Mouse (Mus musculus) hindbrain, embryonic 15.5 days (tissue): ENCODE data around the gene Gm1043. TPM values are rescaled to one million over a fixed set of nuclear protein-coding genes. Genes with fewer than 3 reads are reported as not detected.

Experiments
- ATAC-seq: fragments of 200-750 bp; cut with Nextera tagmentation; 2 replicates; pipeline ENCODE4 v1.8.0; 2017; ENCODE audit warnings: low read depth, moderate number of reproducible peaks, moderate TSS enrichment; ENCODE audit not compliant: low FRiP score
- H3K27ac ChIP-seq: fragments of 300-500 bp; sonication (generic); replicated peaks from 2 replicates; pipeline ENCODE4 v1.5.1; 2015; ENCODE audit warnings: mild to moderate bottlenecking, inconsistent platforms
- H3K27me3 ChIP-seq: fragments of 300-500 bp; sonication (generic); 2 replicates; pipeline ENCODE4 v1.6.1; 2015; ENCODE audit warnings: control low read depth, inconsistent platforms
- H3K36me3 ChIP-seq: fragments of 300-500 bp; sonication (generic); 2 replicates; pipeline ENCODE4 v1.6.1; 2015; ENCODE audit warnings: control low read depth, inconsistent platforms
- H3K4me1 ChIP-seq: fragments of 300-500 bp; sonication (generic); replicated peaks from 2 replicates; pipeline ENCODE4 v1.6.1; 2015; ENCODE audit warnings: control low read depth, inconsistent platforms
- H3K4me2 ChIP-seq: fragments of 300-500 bp; sonication (generic); 2 replicates; pipeline ENCODE4 v1.6.1; 2015; ENCODE audit warnings: moderate library complexity, mild to moderate bottlenecking, inconsistent platforms
- H3K4me3 ChIP-seq: fragments of 300-500 bp; sonication (generic); 2 replicates; pipeline ENCODE4 v1.5.1; 2015; ENCODE audit warnings: mild to moderate bottlenecking, inconsistent platforms
- H3K9ac ChIP-seq: fragments of 300-500 bp; sonication (generic); 2 replicates; pipeline ENCODE4 v1.6.1; 2015; ENCODE audit warnings: inconsistent platforms
- H3K9me3 ChIP-seq: fragments of 300-500 bp; sonication (generic); 2 replicates; pipeline ENCODE4 v1.6.1; 2016; ENCODE audit warnings: control low read depth, inconsistent platforms
- WGBS: fragments of 180-500 bp; shearing (Covaris S2); methylation state at CpG from one replicate; pipeline ENCODE4 v1.1.7; 2015; 5-methylcytosine and 5-hydroxymethylcytosine counted together
- polyA plus RNA-seq: library from polyadenylated mRNA; unstranded; fragments of >200 nt; fragmentation: Nextera tagmentation; extraction: Ambion mirVana; gene quantifications from 2 replicates; pipeline ENCODE4 v1.2.1, GENCODE M21; 2015

The Gm1043 gene
- 1.5 and 2.2 TPM in 2 replicates for polyA plus RNA-seq

GRCm38 (mm10) chr5:37085241-37085640, at the start of gene Gm1043:
Gene Gm1043, plus strand, starts transcription at chr5:37085370.
- no peak for ATAC-seq

DNA sequence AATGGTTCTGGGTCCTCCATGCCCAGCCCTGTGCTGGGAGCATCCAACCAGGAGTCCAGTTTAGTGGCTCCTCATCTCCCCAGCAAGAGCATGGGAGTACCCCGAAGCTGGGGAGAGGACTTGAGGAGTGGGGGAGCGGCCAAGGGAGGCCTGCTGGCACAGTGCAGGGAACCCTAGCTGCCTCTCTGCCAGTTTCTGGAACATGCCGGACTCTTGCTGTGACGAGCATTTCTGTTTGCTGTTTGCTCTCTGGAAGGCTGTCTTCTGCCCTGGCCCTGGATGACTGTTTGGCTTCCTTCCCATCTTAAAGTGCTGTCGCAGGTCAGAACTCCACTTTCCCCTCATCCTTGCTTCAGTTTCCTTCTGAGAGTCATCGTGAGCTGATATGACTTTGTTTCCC, 49.3 kb upstream of the Gm1043 start:
- no peak for ATAC-seq
- H3K27me3 ChIP-seq: no peaks in the 10 kb centered on the region
- H3K4me3 ChIP-seq: no peak overlapping the region
- H3K36me3 ChIP-seq: 0 out of 2 replicates have a peak, but pooled peaks cover 2% of the 10 kb centered on the region
- peaks cover 11% of the 10 kb centered on the region for H3K4me1 ChIP-seq
- no peak overlapping the region for H3K4me2 ChIP-seq
- no peak overlapping the region for H3K27ac ChIP-seq
- no peak overlapping the region for H3K9ac ChIP-seq
- H3K9me3 ChIP-seq: no peaks in the 10 kb centered on the region
- WGBS: 78% methylated on average over 6 of the region's 6 CpGs

More at GRCm38 (mm10) chr5:37085241-37085640, at the start of gene Gm1043:
- H3K4me2 ChIP-seq: no peak within 1 kb of the TSS
- 92% methylated on average over 16 of the region's 16 CpGs for WGBS
- no peak within 1 kb of the TSS for H3K4me3 ChIP-seq
- peaks cover 13% of the 10 kb centered on the region for H3K4me1 ChIP-seq
- no peaks in the 10 kb centered on the region for H3K9me3 ChIP-seq
- H3K27ac ChIP-seq: no peak within 1 kb of the TSS
- H3K27me3 ChIP-seq: 0 out of 2 replicates have a peak, but pooled peaks cover 2% of the 10 kb centered on the region
- H3K36me3 ChIP-seq: peaks cover 10% of the 10 kb centered on the region
- H3K9ac ChIP-seq: no peak within 1 kb of the TSS

DNA sequence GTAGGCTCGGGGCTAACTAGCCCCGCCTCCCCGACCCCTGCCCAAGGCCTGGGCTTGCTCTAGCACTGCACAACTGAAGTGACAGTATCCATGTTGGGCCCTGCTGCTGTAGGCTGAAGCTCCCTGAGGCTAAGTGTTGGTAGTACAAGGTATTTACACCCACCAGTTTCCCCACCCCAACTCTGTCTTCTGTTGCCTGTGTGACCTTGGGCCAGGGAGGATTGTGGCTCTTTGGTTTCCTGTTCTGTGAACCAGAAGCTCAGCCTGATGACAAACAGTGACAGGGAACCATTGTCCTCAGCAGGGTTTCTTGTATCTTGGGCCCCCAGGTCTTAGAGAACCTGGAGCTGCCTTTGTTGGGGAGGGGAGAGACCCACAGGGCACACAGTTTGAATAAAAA, 48.3 kb upstream of the Gm1043 start:
- no peak overlapping the region for H3K9ac ChIP-seq
- no peaks in the 10 kb centered on the region for H3K27me3 ChIP-seq
- no peaks in the 10 kb centered on the region for H3K9me3 ChIP-seq
- peaks cover 12% of the 10 kb centered on the region for H3K4me1 ChIP-seq
- ATAC-seq: no peak
- H3K4me3 ChIP-seq: no peak overlapping the region
- no peak overlapping the region for H3K4me2 ChIP-seq
- no peaks in the 10 kb centered on the region for H3K36me3 ChIP-seq
- H3K27ac ChIP-seq: no peak overlapping the region
- 75% methylated on average over 3 of the region's 3 CpGs for WGBS

DNA sequence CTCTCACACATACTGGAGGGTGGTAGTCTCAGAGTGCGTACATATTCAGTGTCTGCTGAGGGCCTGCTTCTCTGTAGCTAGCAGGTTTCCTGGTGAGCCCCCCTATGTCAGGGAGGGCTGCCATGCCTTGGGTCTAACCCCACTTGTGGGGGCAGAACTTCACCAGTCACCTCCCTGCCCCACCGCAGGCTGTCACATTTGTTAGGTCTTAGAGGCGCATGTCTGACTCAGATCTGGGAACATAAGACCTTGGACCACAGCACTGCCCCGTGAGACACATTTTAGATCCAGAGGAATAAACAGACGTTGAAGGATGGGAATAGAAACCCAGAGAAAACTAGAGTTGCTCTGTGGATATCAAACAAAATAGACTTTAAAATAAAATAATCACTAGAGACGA, 45.3 kb upstream of the Gm1043 start:
- Histone ChIP-seq H3K36me3 (no peaks in the 10 kb centered on the region), H3K27me3 (no peaks in the 10 kb centered on the region), H3K4me1 (peaks cover 12% of the 10 kb centered on the region), H3K4me2 (no peak overlapping the region), H3K9me3 (no peaks in the 10 kb centered on the region), H3K27ac (no peak overlapping the region), H3K4me3 (no peak overlapping the region), H3K9ac (no peak overlapping the region)
- ATAC-seq: no peak
- WGBS: 80% methylated on average over 6 of the region's 6 CpGs

GRCm38 (mm10) chr5:37040711-37041110, 44.5 kb upstream of the Gm1043 start:
- no peaks in the 10 kb centered on the region for H3K36me3 ChIP-seq
- H3K9ac ChIP-seq: no peak overlapping the region
- H3K4me3 ChIP-seq: no peak overlapping the region
- no peaks in the 10 kb centered on the region for H3K9me3 ChIP-seq
- no peak overlapping the region for H3K4me2 ChIP-seq
- H3K27me3 ChIP-seq: no peaks in the 10 kb centered on the region
- H3K4me1 ChIP-seq: peaks cover 11% of the 10 kb centered on the region
- WGBS: 14% methylated on average over 9 of the region's 9 CpGs
- H3K27ac ChIP-seq: no peak overlapping the region
- no peak for ATAC-seq

- WGBS: 57% methylated on average over 6 of the region's 6 CpGs
- H3K4me1 ChIP-seq: peaks cover 6% of the 10 kb centered on the region
- no peak overlapping the region for H3K4me2 ChIP-seq
- no peaks in the 10 kb centered on the region for H3K36me3 ChIP-seq
- no peak overlapping the region for H3K4me3 ChIP-seq
- no peak for ATAC-seq
- no peaks in the 10 kb centered on the region for H3K27me3 ChIP-seq
- no peak overlapping the region for H3K27ac ChIP-seq
- H3K9me3 ChIP-seq: no peaks in the 10 kb centered on the region
- H3K9ac ChIP-seq: no peak overlapping the region
Observed at GRCm38 (mm10) chr5:37041651-37042050, 43.5 kb upstream of the Gm1043 start.

- no peaks in the 10 kb centered on the region for H3K27me3 ChIP-seq
- H3K4me2 ChIP-seq: no peak overlapping the region
- no peaks in the 10 kb centered on the region for H3K36me3 ChIP-seq
- no peak for ATAC-seq
- 31% methylated on average over 4 of the region's 4 CpGs for whole genome bisulfite sequencing
- no peak overlapping the region for H3K9ac ChIP-seq
- no peak overlapping the region for H3K4me3 ChIP-seq
- no peak overlapping the region for H3K27ac ChIP-seq
- peaks cover 14% of the 10 kb centered on the region for H3K4me1 ChIP-seq
- H3K9me3 ChIP-seq: no peaks in the 10 kb centered on the region
Observed at GRCm38 (mm10) chr5:37042934-37043333, 42.2 kb upstream of the Gm1043 start.

DNA sequence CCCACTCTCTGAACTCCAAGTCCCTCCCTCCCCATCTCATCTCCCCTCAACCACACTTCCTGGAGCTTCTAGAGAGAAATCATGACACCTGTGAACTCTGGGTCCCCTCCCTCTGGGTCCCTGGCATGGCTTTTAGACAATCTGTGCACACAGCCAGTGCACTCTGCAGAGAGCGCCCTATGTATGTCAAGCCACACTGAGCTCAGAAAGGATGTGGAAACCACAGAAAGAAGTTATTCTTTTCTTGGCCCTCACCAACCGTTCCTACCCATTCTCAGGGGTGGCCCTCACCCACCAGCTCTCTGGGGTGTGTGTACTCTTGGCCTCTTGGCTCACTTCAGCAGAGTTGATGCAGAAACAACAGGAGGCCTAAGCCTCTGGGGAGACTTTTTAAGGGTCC, 40.4 kb upstream of the Gm1043 start:
- no peak overlapping the region for H3K27ac ChIP-seq
- ATAC-seq: no peak
- no peak overlapping the region for H3K9ac ChIP-seq
- no peaks in the 10 kb centered on the region for H3K27me3 ChIP-seq
- H3K4me3 ChIP-seq: no peak overlapping the region
- H3K4me1 ChIP-seq: peaks cover 14% of the 10 kb centered on the region
- H3K9me3 ChIP-seq: no peaks in the 10 kb centered on the region
- 91% methylated on average over 2 of the region's 2 CpGs for WGBS
- H3K36me3 ChIP-seq: no peaks in the 10 kb centered on the region
- H3K4me2 ChIP-seq: no peak overlapping the region

- ATAC-seq: no peak
- Histone ChIP-seq H3K4me2 (no peak overlapping the region), H3K9me3 (no peaks in the 10 kb centered on the region), H3K9ac (no peak overlapping the region), H3K4me1 (peaks cover 15% of the 10 kb centered on the region), H3K36me3 (no peaks in the 10 kb centered on the region), H3K27me3 (no peaks in the 10 kb centered on the region), H3K27ac (no peak overlapping the region), H3K4me3 (no peak overlapping the region)
- 80% methylated on average over 2 of the region's 2 CpGs for WGBS
Observed at GRCm38 (mm10) chr5:37045582-37045981, 39.6 kb upstream of the Gm1043 start.

DNA sequence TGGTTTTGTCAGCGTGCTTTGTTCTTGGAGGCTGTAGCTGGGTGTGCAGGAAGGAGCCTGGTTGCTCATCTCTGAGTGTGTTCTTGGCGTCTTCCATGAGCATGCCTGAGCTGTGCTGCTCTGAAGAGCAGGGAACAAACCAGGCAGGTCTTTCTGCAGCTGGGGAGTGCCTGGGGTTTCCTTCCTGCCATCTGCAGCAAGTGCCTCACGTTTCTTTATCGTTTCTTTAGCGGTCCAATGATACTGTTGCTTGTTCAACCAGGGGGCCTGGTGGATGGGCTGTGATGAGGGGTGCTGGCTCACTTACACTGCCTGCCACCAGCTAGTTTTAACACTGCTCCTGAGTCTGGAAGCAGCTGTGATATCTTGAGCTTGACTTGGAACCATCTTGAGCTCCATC, 38.4 kb upstream of the Gm1043 start:
- Histone ChIP-seq H3K27me3 (no peaks in the 10 kb centered on the region), H3K9ac (no peak overlapping the region), H3K4me2 (no peak overlapping the region), H3K36me3 (no peaks in the 10 kb centered on the region), H3K4me1 (peaks cover 15% of the 10 kb centered on the region; the same call in 1 of the 2 replicates), H3K27ac (no peak overlapping the region), H3K4me3 (no peak overlapping the region), H3K9me3 (no peaks in the 10 kb centered on the region)
- WGBS: 54% methylated on average over 5 of the region's 5 CpGs
- no peak for ATAC-seq

GRCm38 (mm10) chr5:37047206-37047915, 37.8 kb upstream of the Gm1043 start:
- 68% methylated on average over 17 of the region's 17 CpGs for WGBS
- Histone ChIP-seq H3K27ac (no peak overlapping the region), H3K9me3 (no peaks in the 10 kb centered on the region)

DNA sequence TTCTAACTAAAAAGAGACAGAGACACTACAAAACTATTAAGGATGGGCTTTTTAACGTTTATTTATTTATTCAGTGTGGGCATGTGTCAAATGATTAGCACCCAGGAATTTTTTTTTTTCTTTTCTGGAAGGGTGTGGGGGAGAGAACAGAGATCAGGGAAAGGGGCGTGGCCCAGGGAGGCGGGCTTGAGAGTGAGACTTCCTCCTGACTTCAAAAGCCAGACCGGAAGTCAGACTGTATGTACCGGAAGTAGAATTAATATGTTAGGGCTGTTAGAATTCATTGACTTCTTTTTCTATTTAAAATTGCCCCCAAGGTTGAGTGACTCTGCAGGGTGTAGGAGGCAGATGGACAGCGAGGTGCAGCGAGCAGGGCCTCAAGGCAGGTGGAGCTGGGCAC, 37.2 kb upstream of the Gm1043 start:
- Histone ChIP-seq H3K4me2 (no peak overlapping the region), H3K9ac (no peak overlapping the region), H3K4me1 (peaks cover 23% of the 10 kb centered on the region), H3K9me3 (no peaks in the 10 kb centered on the region), H3K4me3 (no peak overlapping the region), H3K27ac (no peak overlapping the region), H3K36me3 (no peaks in the 10 kb centered on the region), H3K27me3 (no peaks in the 10 kb centered on the region)
- WGBS: 72% methylated on average over 7 of the region's 7 CpGs
- no peak for ATAC-seq

More at GRCm38 (mm10) chr5:37047206-37047915, 37.8 kb upstream of the Gm1043 start:
- Histone ChIP-seq H3K27me3 (no peaks in the 10 kb centered on the region), H3K4me3 (no peak overlapping the region), H3K9ac (no peak overlapping the region), H3K4me2 (no peak overlapping the region), H3K36me3 (no peaks in the 10 kb centered on the region), H3K4me1 (peaks cover 17% of the 10 kb centered on the region)
- no peak for ATAC-seq

- Histone ChIP-seq H3K9me3 (no peaks in the 10 kb centered on the region), H3K27ac (no peak overlapping the region), H3K27me3 (no peaks in the 10 kb centered on the region), H3K4me1 (peaks cover 31% of the 10 kb centered on the region), H3K36me3 (no peaks in the 10 kb centered on the region), H3K4me2 (no peak overlapping the region), H3K9ac (no peak overlapping the region), H3K4me3 (no peak overlapping the region)
- no peak for ATAC-seq
- 82% methylated on average over 2 of the region's 2 CpGs for WGBS
Observed at GRCm38 (mm10) chr5:37049111-37049510, 36.1 kb upstream of the Gm1043 start.
